Mouse (Mus musculus) CH12.LX (cell line): Measurements from ENCODE around the gene Fbxo22. TPM values are rescaled to one million over a fixed set of nuclear protein-coding genes. Genes with fewer than 3 reads are reported as not detected.

Experiments used
- DNase-seq: peaks from one replicate; pipeline ENCODE4 v3.0.0-alpha.2; 2013; ENCODE audit errors: extremely low read depth
- H3K27ac ChIP-seq: 2 replicates; pipeline ENCODE4 v1.5.1; 2012; ENCODE audit warnings: low read depth, mild to moderate bottlenecking, control low read depth, moderate library complexity; ENCODE audit not compliant: insufficient read depth
- H3K27me3 ChIP-seq: replicated peaks from 2 replicates; pipeline ENCODE3; 2012; ENCODE audit warnings: inconsistent platforms
- H3K36me3 ChIP-seq, 2 experiments: replicated peaks in 1 of 2; 2 replicates each; pipeline versions ENCODE3 to v1.6.1; 2012; ENCODE audit warnings: inconsistent platforms in 1 of 2, low read length in 1 of 2, mild to moderate bottlenecking in 1 of 2, mixed read lengths in 1 of 2, moderate library complexity in 1 of 2; ENCODE audit not compliant: control insufficient read depth in 1 of 2, insufficient read depth in 1 of 2
- H3K4me1 ChIP-seq, 2 experiments: 2 replicates each; pipeline ENCODE4 v1.6.1; 2012; ENCODE audit warnings: inconsistent platforms in 1 of 2, moderate library complexity in 1 of 2; ENCODE audit not compliant: insufficient read depth in 2 of 2, control insufficient read depth in 1 of 2
- H3K4me2 ChIP-seq: 2 replicates; pipeline ENCODE4 v1.6.1; 2012; ENCODE audit warnings: low read depth, mild to moderate bottlenecking, control low read depth; ENCODE audit not compliant: poor library complexity, insufficient read depth, severe bottlenecking
- H3K4me3 ChIP-seq, 3 experiments: fragments of 150-350 bp in 1 of 3; sonication (generic) in 1 of 3; replicated peaks in 1 of 3; 2 replicates each; pipeline versions ENCODE3 to v1.5.1; 2011 to 2012; ENCODE audit warnings: low read depth in 2 of 3, low read length in 2 of 3, mild to moderate bottlenecking in 2 of 3, moderate library complexity in 2 of 3, control low read depth in 1 of 3, improper control_type of control experiment in 1 of 3, inconsistent platforms in 1 of 3, mixed read lengths in 1 of 3; ENCODE audit not compliant: poor library complexity in 1 of 3
- H3K79me2 ChIP-seq: replicated peaks from 2 replicates; pipeline ENCODE4 v1.6.1; 2012; ENCODE audit warnings: mild to moderate bottlenecking, moderate library complexity; ENCODE audit not compliant: control insufficient read depth, poor library complexity, insufficient read depth, severe bottlenecking; ENCODE audit errors: extremely low read depth
- H3K9ac ChIP-seq: 2 replicates; pipeline ENCODE4 v1.6.1; 2012; ENCODE audit warnings: low read depth, mild to moderate bottlenecking, control low read depth, moderate library complexity; ENCODE audit not compliant: insufficient read depth
- H3K9me3 ChIP-seq: replicated peaks from 2 replicates; pipeline ENCODE3; 2012; ENCODE audit warnings: low read length, inconsistent platforms, mixed read lengths
- BHLHE40 ChIP-seq: IDR thresholded peaks from 2 replicates; pipeline ENCODE4 v1.6.1; 2011; ENCODE audit warnings: mild to moderate bottlenecking, low read depth, low read length, improper control_type of control experiment
- CHD1 ChIP-seq: IDR thresholded peaks from 2 replicates; pipeline ENCODE4 v1.6.1; 2012; ENCODE audit warnings: low read depth, low read length, improper control_type of control experiment, inconsistent platforms
- CHD2 ChIP-seq: IDR thresholded peaks from 2 replicates; pipeline ENCODE4 v1.6.1; 2011; ENCODE audit warnings: low read length, improper control_type of control experiment
- CTCF ChIP-seq, 2 experiments: IDR thresholded peaks in 1 of 2; conservative IDR thresholded peaks in 1 of 2; 2 replicates each; pipeline ENCODE4 v1.5.1; 2011 to 2012; ENCODE audit warnings: low read depth in 2 of 2, low read length in 2 of 2, improper control_type of control experiment in 1 of 2, inconsistent platforms in 1 of 2, mild to moderate bottlenecking in 1 of 2, moderate library complexity in 1 of 2
- E2F4 ChIP-seq: IDR thresholded peaks from 2 replicates; pipeline ENCODE4 v1.6.1; 2011; ENCODE audit warnings: low read depth, low read length, improper control_type of control experiment; ENCODE audit not compliant: insufficient replicate concordance
- ELF1 ChIP-seq: IDR thresholded peaks from 2 replicates; pipeline ENCODE4 v1.6.1; 2014; ENCODE audit warnings: low read depth, mild to moderate bottlenecking, inconsistent platforms, low read length, improper control_type of control experiment
- EP300 ChIP-seq: IDR thresholded peaks from 2 replicates; pipeline ENCODE4 v1.6.1; 2011; ENCODE audit warnings: low read length, improper control_type of control experiment
- ETS1 ChIP-seq: conservative IDR thresholded peaks from 2 replicates; pipeline ENCODE4 v1.6.1; 2012; ENCODE audit warnings: low read depth, mild to moderate bottlenecking, inconsistent platforms, low read length, improper control_type of control experiment, moderate library complexity
- IRF4 ChIP-seq: IDR thresholded peaks from 2 replicates; pipeline ENCODE4 v1.6.1; 2014; ENCODE audit warnings: low read depth, mild to moderate bottlenecking, inconsistent platforms, low read length, improper control_type of control experiment
- JUN ChIP-seq: IDR thresholded peaks from 2 replicates; pipeline ENCODE4 v1.6.1; 2011; ENCODE audit warnings: low read depth, mild to moderate bottlenecking, low read length, improper control_type of control experiment, moderate library complexity; ENCODE audit not compliant: insufficient read depth
- KAT2A ChIP-seq: IDR thresholded peaks from 2 replicates; pipeline ENCODE4 v1.6.1; 2012; ENCODE audit warnings: low read length, improper control_type of control experiment, inconsistent platforms; ENCODE audit not compliant: insufficient replicate concordance
- MAFK ChIP-seq: IDR thresholded peaks from 2 replicates; pipeline ENCODE4 v1.6.1; 2011; ENCODE audit warnings: low read length, improper control_type of control experiment; ENCODE audit not compliant: insufficient replicate concordance
- MEF2A ChIP-seq: IDR thresholded peaks from 2 replicates; pipeline ENCODE4 v1.6.1; 2014; ENCODE audit warnings: low read depth, mild to moderate bottlenecking, inconsistent platforms, low read length, improper control_type of control experiment, borderline replicate concordance
- MYC ChIP-seq: IDR thresholded peaks from 2 replicates; pipeline ENCODE4 v1.6.1; 2011; ENCODE audit warnings: low read depth, mild to moderate bottlenecking, improper control_type of control experiment, low read length
- NELFE ChIP-seq: IDR thresholded peaks from 2 replicates; pipeline ENCODE4 v1.6.1; 2011; ENCODE audit warnings: low read depth, low read length, improper control_type of control experiment
- PAX5 ChIP-seq: IDR thresholded peaks from 2 replicates; pipeline ENCODE4 v1.6.1; 2012; ENCODE audit warnings: low read length, inconsistent platforms, mixed read lengths
- RAD21 ChIP-seq: IDR thresholded peaks from 2 replicates; pipeline ENCODE4 v1.6.1; 2011; ENCODE audit warnings: low read depth, mild to moderate bottlenecking, low read length, improper control_type of control experiment, moderate library complexity
- RCOR1 ChIP-seq: conservative IDR thresholded peaks from 2 replicates; pipeline ENCODE4 v1.6.1; 2012; ENCODE audit warnings: low read depth, mild to moderate bottlenecking, inconsistent platforms, low read length, improper control_type of control experiment
- SIN3A ChIP-seq: IDR thresholded peaks from 2 replicates; pipeline ENCODE4 v1.6.1; 2012; ENCODE audit warnings: low read length, improper control_type of control experiment, inconsistent platforms
- SMC3 ChIP-seq: IDR thresholded peaks from 2 replicates; pipeline ENCODE4 v1.6.1; 2011; ENCODE audit warnings: low read depth, low read length, improper control_type of control experiment
- TBP ChIP-seq: conservative IDR thresholded peaks from 2 replicates; pipeline ENCODE4 v1.6.1; 2011; ENCODE audit warnings: low read depth, low read length, improper control_type of control experiment
- UBTF ChIP-seq: IDR thresholded peaks from 2 replicates; pipeline ENCODE4 v1.6.1; 2012; ENCODE audit warnings: low read depth, mild to moderate bottlenecking, inconsistent platforms, low read length, improper control_type of control experiment, moderate library complexity
- USF1 ChIP-seq: IDR thresholded peaks from 2 replicates; pipeline ENCODE4 v1.6.1; 2014; ENCODE audit warnings: low read depth, mild to moderate bottlenecking, inconsistent platforms, low read length, improper control_type of control experiment
- USF2 ChIP-seq: conservative IDR thresholded peaks from 2 replicates; pipeline ENCODE4 v1.6.1; 2011; ENCODE audit warnings: low read depth, low read length, improper control_type of control experiment
- ZC3H11A ChIP-seq: IDR thresholded peaks from 2 replicates; pipeline ENCODE4 v1.6.1; 2012; ENCODE audit warnings: low read depth, mild to moderate bottlenecking, inconsistent platforms, low read length, improper control_type of control experiment
- ZKSCAN1 ChIP-seq: IDR thresholded peaks from 2 replicates; pipeline ENCODE4 v1.6.1; 2012; ENCODE audit warnings: low read depth, inconsistent platforms, low read length, improper control_type of control experiment, borderline replicate concordance
- ZMIZ1 ChIP-seq: IDR thresholded peaks from 2 replicates; pipeline ENCODE4 v1.6.1; 2012; ENCODE audit warnings: low read depth, mild to moderate bottlenecking, inconsistent platforms, low read length, improper control_type of control experiment
- ZNF384 ChIP-seq: IDR thresholded peaks from 2 replicates; pipeline ENCODE4 v1.6.1; 2012; ENCODE audit warnings: low read depth, low read length, improper control_type of control experiment, inconsistent platforms
- dilution Hi-C: fragments of 300-500 bp; cut with MboI; formaldehyde crosslinking; loops from 2 replicates; pipeline ENCODE4 v1.14.3; 2020; ENCODE audit warnings: low sequenced_read_pairs; ENCODE audit not compliant: extremely low pct_unique_long_range_greater_than_20kb, extremely low pct_ligation_motif_present
- in situ Hi-C: fragments of 300-500 bp; cut with MboI; formaldehyde crosslinking; loops from 3 replicates; pipeline ENCODE4 v1.14.3; 2019; ENCODE audit warnings: low sequenced_read_pairs, low pct_ligation_motif_present, low pct_unique_long_range_greater_than_20kb, mixed read lengths
- polyA plus RNA-seq: library from polyadenylated mRNA; unstranded; fragments of >175 nt; gene quantifications from 2 replicates; pipeline ENCODE4 v1.2.1, GENCODE M21; 2012; ENCODE audit warnings: low read depth; ENCODE audit not compliant: insufficient read length
- total RNA-seq, 2 experiments: library from RNA; depleted of rRNA; stranded (reverse); fragments of 300-350 nt in 1 of 2; fragments of >200 nt in 1 of 2; gene quantifications; 2 replicates each; pipeline ENCODE4 v1.2.3; 2012 to 2014

The Fbxo22 gene
- total and polyA plus RNA-seq, 3 experiments, result 21.4 to 41.8 (median 38.5) TPM

DNA sequence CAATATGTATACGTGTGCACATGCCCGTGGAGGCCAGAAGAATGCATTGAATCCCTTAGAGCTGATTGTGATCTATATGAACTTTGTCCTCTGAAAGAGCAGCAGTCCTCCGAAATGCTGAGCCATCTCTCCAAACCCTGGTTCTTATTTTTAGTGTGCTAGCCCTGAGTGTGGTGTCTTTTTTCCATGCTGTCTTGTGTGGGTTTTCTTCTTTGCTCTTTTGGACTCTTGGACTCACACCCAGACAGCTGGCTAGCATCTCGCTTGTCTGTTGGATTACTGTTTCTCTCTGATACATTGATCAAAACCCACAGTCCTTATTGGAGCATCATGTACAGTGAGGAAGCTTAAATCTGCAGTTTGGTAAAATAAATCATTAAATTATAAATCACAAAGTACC is 2.9 kb downstream of the Fbxo22 start:
- dilution Hi-C loops, result no loop called here
- H3K36me3 ChIP-seq, result peaks cover 36 to 53% of the 10 kb centered on the region in 2 experiments

DNA sequence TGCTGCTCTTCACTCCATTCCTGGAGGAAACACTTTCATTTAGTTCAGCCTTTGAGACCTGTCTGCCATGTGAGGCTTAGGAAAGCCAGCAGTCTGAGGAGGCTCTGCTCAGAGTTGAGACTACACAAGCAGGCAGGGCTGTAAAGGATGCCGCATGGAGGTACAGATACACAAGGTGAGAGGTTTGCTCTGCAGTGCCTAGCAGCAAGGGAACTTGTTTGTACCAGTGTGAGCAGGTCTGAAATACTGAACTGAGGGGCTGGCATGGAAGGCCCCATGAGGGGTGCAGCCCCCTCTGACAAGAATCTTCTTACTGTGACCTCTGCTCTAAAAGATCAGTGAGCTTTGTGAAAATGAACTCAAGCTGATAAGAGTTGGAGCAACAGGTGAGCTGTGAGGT is 4.7 kb downstream of the Fbxo22 start:
- no peak overlapping the region for H3K9ac ChIP-seq
- peaks cover 3 to 31% of the 10 kb centered on the region in 2 experiments; a peak in 3 of 4 replicates for H3K4me1 ChIP-seq
- in situ Hi-C loops (no loop called here), dilution Hi-C loops (no loop called here)
- peaks cover 51 to 70% of the 10 kb centered on the region in 2 experiments for H3K36me3 ChIP-seq
- TF ChIP-seq ZMIZ1, result no peak
- TF ChIP-seq NELFE, result no peak
- no peak for TF ChIP-seq MAFK
- TF ChIP-seq JUN, result no peak
- TF ChIP-seq ETS1, result no peak
- TF ChIP-seq MYC, result no peak
- TF ChIP-seq SIN3A, result no peak
- no peak for TF ChIP-seq ELF1
- no peak for TF ChIP-seq EP300
- no peak for TF ChIP-seq ZKSCAN1
- no peak for TF ChIP-seq UBTF
- TF ChIP-seq CHD2, result no peak
- TF ChIP-seq ZNF384, result no peak
- no peak overlapping the region for H3K27ac ChIP-seq
- no peaks in the 10 kb centered on the region for H3K27me3 ChIP-seq
- no peak for DNase-seq
- no peaks in the 10 kb centered on the region for H3K9me3 ChIP-seq
- no peak overlapping the region for H3K4me2 ChIP-seq
- H3K79me2 ChIP-seq, result peaks cover 8% of the 10 kb centered on the region
- no peak overlapping the region for H3K4me3 ChIP-seq

More for the DNA sequence above, 2.9 kb downstream of the Fbxo22 start:
- in situ Hi-C loops, result no loop called here
- Histone ChIP-seq H3K27ac (no peak overlapping the region), H3K79me2 (peaks cover 8% of the 10 kb centered on the region), H3K4me3 (no peak overlapping the region), H3K9me3 (no peaks in the 10 kb centered on the region), H3K4me2 (no peak overlapping the region), H3K9ac (no peak overlapping the region), H3K4me1 (peaks cover 3 to 28% of the 10 kb centered on the region in 2 experiments; a peak in 3 of 4 replicates), H3K27me3 (no peaks in the 10 kb centered on the region)
- DNase-seq, result no peak
- TF ChIP-seq ZC3H11A (no peak), E2F4 (no peak), SMC3 (no peak), CHD1 (no peak), RAD21 (no peak), MEF2A (no peak), USF2 (no peak), MYC (no peak), EP300 (no peak), PAX5 (no peak), CTCF (conservative IDR thresholded peaks at IDR 0.05 in 1 of 2, IDR thresholded peaks at IDR 0.05 in 1 of 2; ENCODE audit: low read depth in 2 of 2, low read length in 2 of 2) (no peak), RCOR1 (no peak), USF1 (no peak), KAT2A (no peak), BHLHE40 (no peak), IRF4 (no peak), TBP (no peak)
